Comparison of ENCODE assay signal across 8 mouse cellular contexts in the genomic region with DNA sequence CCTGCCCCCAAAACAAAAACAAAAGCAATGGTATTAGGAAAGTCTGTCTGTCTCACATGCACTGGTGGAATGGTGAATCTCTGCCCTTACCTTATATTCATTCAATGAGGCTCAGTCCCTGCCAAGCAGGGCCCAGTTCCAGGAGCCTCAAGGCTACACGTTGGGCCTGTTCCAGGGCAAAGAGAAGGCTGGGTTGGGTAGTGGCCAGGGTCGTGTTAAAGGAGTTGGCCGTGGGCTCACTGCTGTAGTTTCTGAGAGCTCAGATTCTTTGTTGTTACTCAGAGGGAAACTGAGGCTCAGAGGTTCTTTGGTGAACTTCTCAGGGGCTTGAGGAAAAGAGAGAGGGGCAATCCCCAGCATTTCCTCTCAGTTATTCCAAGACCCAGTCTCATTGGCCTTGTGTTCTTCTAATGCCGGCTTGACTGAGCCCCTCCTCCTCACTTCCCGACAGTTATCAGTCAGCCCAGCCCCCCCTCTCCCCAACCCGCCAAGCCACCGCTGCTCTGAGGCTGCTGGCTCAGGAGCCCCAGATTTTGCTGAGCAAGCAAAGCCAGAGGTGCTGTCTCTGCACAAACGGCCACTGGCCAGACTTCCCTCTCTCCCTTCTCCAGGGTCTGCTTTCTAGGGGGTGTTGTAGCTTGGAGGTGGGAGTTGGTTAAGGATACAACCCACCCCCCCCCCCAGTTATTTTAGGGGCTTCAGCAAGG. TPM values are rescaled to one million over a fixed set of nuclear protein-coding genes. Genes with fewer than 3 reads are reported as not detected.
DNase-seq lines count a peak whose midpoint lies in the region; ATAC-seq and TF ChIP-seq lines count a peak whose summit lies in the region.

No protein-coding gene starts in this region.

- no peaks in the 10 kb centered on the region for H3K36me3 ChIP-seq in lung, postnatal 0 days (ENCODE audit: insufficient read depth, low read length)

- no peak overlapping the region for H3K9ac ChIP-seq in lung, postnatal 0 days (replicated peaks; ENCODE audit: low read depth)

- peak; percentile 72 for DNase-seq in lung, postnatal 0 days (ENCODE audit: low spot score)
- no peak for DNase-seq in lung, adult 18-20 months
- peak; percentile 59 to 63 for DNase-seq in heart, adult 9 months (ENCODE audit: low spot score in 2 of 2)
- peak; percentile 75 for DNase-seq in kidney, adult 9 months
- peak; percentile 72 to 84 for DNase-seq in lung, postnatal 4 days
- DNase-seq in thymus, postnatal 0 days (ENCODE audit: low spot score) = no peak

- peaks cover 15% of the 10 kb centered on the region for H3K4me1 ChIP-seq in lung, postnatal 0 days (ENCODE audit: insufficient read depth, low read depth, low read length)
- peaks cover 49% of the 10 kb centered on the region for H3K4me1 ChIP-seq in bone marrow macrophage, adult 2 months (ENCODE audit: control insufficient read depth, insufficient read depth, low read length)

- peak; percentile 69 for ATAC-seq in lung, postnatal 0 days
- ATAC-seq in cerebellum, adult (ENCODE audit: insufficient number of reproducible peaks, low FRiP score, low TSS enrichment) = no peak

- no peak for TF ChIP-seq CTCF in lung, postnatal 0 days (IDR thresholded peaks at IDR 0.05)
- TF ChIP-seq CTCF in bone marrow macrophage, adult 2 months (IDR thresholded peaks at IDR 0.05; ENCODE audit: low read depth, low read length) = no peak

- 2% methylated on average over 8 of the region's 8 CpGs for WGBS in lung, postnatal 0 days

- H3K27me3 ChIP-seq in lung, postnatal 0 days (replicated peaks; ENCODE audit: insufficient read depth, low read length) = no peaks in the 10 kb centered on the region

- no peak overlapping the region for H3K4me3 ChIP-seq in lung, postnatal 0 days (ENCODE audit: low read depth, low read length)
- H3K4me3 ChIP-seq in bone marrow macrophage, adult 2 months (ENCODE audit: insufficient read depth, low read length) = peak overlapping the region; percentile 45

- no peak for TF ChIP-seq EP300 in lung, postnatal 0 days (IDR thresholded peaks at IDR 0.05)

- H3K27ac ChIP-seq in lung, postnatal 0 days (ENCODE audit: low read length) = peak overlapping the region; percentile 74
- H3K27ac ChIP-seq in bone marrow macrophage, adult 2 months (ENCODE audit: insufficient read depth, low read depth, low read length) = peak overlapping the region; percentile 99

- no peak for TF ChIP-seq POLR2A in bone marrow macrophage, adult 2 months (IDR thresholded peaks at IDR 0.05; ENCODE audit: borderline replicate concordance, low read depth, low read length)

- H3K4me2 ChIP-seq in lung, postnatal 0 days (replicated peaks; ENCODE audit: low read depth, low read length) = 0 out of 2 replicates have a peak overlapping the region, but pooled peaks have one; percentile 8

- H3K9me3 ChIP-seq in lung, postnatal 0 days (ENCODE audit: low read length) = no peaks in the 10 kb centered on the region

RNA-seq across cellular contexts. Expression of a gene that starts 16.0 kb away (rescaled TPM):
- polyA plus RNA-seq in lung, postnatal 0 days (2015; fragmentation: Nextera tagmentation; extraction: Ambion mirVana) = 79.6 and 96.1 TPM in 2 replicates
- polyA plus RNA-seq in bone marrow macrophage, adult 2 months (2012; ENCODE audit: insufficient read depth, insufficient read length, missing spikeins) = 4.6 and 6.5 TPM in 2 replicates
- 1.2 and 1.6 TPM in 2 replicates for polyA plus RNA-seq in thymus, postnatal 0 days (2015; fragmentation: Nextera tagmentation; extraction: Ambion mirVana)

RNA-seq across cellular contexts. Expression of a gene that starts 23.9 kb away (rescaled TPM):
- 23.8 and 25.9 TPM in 2 replicates for polyA plus RNA-seq in lung, postnatal 0 days (2015; fragmentation: Nextera tagmentation; extraction: Ambion mirVana)
- polyA plus RNA-seq in bone marrow macrophage, adult 2 months (2012; ENCODE audit: insufficient read depth, insufficient read length, missing spikeins) = 156 and 178 TPM in 2 replicates
- polyA plus RNA-seq in thymus, postnatal 0 days (2015; fragmentation: Nextera tagmentation; extraction: Ambion mirVana) = 12.6 and 13.3 TPM in 2 replicates

RNA-seq across cellular contexts. Expression of a gene that starts 23.9 kb away (rescaled TPM):
- polyA plus RNA-seq in lung, postnatal 0 days (2015; fragmentation: Nextera tagmentation; extraction: Ambion mirVana) = 2.0 and 2.3 TPM in 2 replicates
- polyA plus RNA-seq in bone marrow macrophage, adult 2 months (2012; ENCODE audit: insufficient read depth, insufficient read length, missing spikeins) = 0.44 and 2.3 TPM in 2 replicates
- 0.39 and 0.54 TPM in 2 replicates for polyA plus RNA-seq in thymus, postnatal 0 days (2015; fragmentation: Nextera tagmentation; extraction: Ambion mirVana)

RNA-seq across cellular contexts. Expression of a gene that starts 44.9 kb away (rescaled TPM):
- 3,752 and 3,783 TPM in 2 replicates for polyA plus RNA-seq in lung, postnatal 0 days (2015; fragmentation: Nextera tagmentation; extraction: Ambion mirVana)
- polyA plus RNA-seq in bone marrow macrophage, adult 2 months (2012; ENCODE audit: insufficient read depth, insufficient read length, missing spikeins) = 20,335 and 20,363 TPM in 2 replicates
- polyA plus RNA-seq in thymus, postnatal 0 days (2015; fragmentation: Nextera tagmentation; extraction: Ambion mirVana) = 2,555 and 2,649 TPM in 2 replicates

Comparison
In these comparisons a context has a peak if more than half of its experiments do, and no peak if none do; other contexts are left out.
1. DNase-seq: peak in lung, postnatal 0 days (single experiment), heart, adult 9 months (2 of 2), kidney, adult 9 months (single experiment) and lung, postnatal 4 days (2 of 2); none in lung, adult 18-20 months (0 of 2) and thymus, postnatal 0 days (single experiment).
2. RNA of a gene that starts 16.0 kb away (polyA plus RNA-seq): 79.6 to 96.1 TPM in lung, postnatal 0 days; 4.6 to 6.5 TPM in bone marrow macrophage, adult 2 months and 1.2 to 1.6 TPM in thymus, postnatal 0 days; every median in the first group is over 10 times any median in the second.